ENCODE assay signal across 30 mouse cellular contexts in the genomic region with DNA sequence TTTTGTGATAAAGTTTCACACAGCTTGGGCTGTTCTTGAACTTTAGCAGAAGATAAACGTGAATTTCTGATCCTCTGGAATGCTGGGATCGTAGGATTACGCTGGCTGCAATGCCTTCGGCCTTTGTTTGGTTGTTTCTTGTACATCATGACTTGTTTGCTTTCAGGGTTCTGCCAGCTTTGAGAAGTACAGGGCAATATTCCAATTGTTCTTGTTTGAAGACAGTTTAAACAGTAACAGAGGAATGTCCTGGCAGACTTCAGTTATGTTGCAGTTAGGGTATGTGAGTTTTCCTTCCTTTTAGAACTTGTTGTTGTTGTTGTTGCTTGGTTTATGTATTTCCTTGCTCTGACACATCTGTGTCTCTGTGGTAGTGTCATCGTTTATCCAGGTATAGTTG. TPM values are rescaled to one million over a fixed set of nuclear protein-coding genes. Genes with fewer than 3 reads are reported as not detected.
DNase-seq lines count a peak whose midpoint lies in the region; ATAC-seq and TF ChIP-seq lines count a peak whose summit lies in the region.
"Had no signal": no experiment of that assay in that cellular context is flagged by ENCODE, and none has a peak within 500 bp of the region (broad histone marks: within the 10 kb centered on the region; RNA-seq: fewer than 3 reads in every experiment).

No protein-coding gene starts in this region.

- no peak overlapping the region for H3K27ac ChIP-seq in intestine, embryonic 14.5 days (ENCODE audit: low read depth)
- H3K27ac ChIP-seq in intestine, embryonic 15.5 days = no peak overlapping the region
- H3K27ac ChIP-seq in liver, adult 2 months (replicated peaks; ENCODE audit: insufficient read depth, low read depth, low read length) = peak overlapping the region; percentile 56
- H3K27ac ChIP-seq in liver, embryonic 11.5 days (ENCODE audit: low read depth, low read length) = no peak overlapping the region
- H3K27ac ChIP-seq in layer of hippocampus, adult 2 months = no peak overlapping the region
- H3K27ac ChIP-seq: heart, embryonic 10.5 days; heart, embryonic 15.5 days; hindbrain, embryonic 13.5 days; kidney, embryonic 15.5 days; midbrain, embryonic 10.5 days; neural tube, embryonic 13.5 days; stomach, postnatal 0 days had no signal

- no peak overlapping the region for H3K9ac ChIP-seq in intestine, embryonic 14.5 days (ENCODE audit: low read length)
- H3K9ac ChIP-seq in intestine, embryonic 15.5 days = no peak overlapping the region
- H3K9ac ChIP-seq in liver, adult 2 months (ENCODE audit: low read depth, low read length) = no peak overlapping the region
- H3K9ac ChIP-seq in liver, embryonic 11.5 days (ENCODE audit: low read depth, low read length) = no peak overlapping the region
- H3K9ac ChIP-seq: heart, embryonic 15.5 days; hindbrain, embryonic 13.5 days; kidney, embryonic 15.5 days; lung, embryonic 14.5 days; neural tube, embryonic 13.5 days had no signal

- ATAC-seq in intestine, embryonic 14.5 days (replicated peaks; ENCODE audit: low FRiP score, low TSS enrichment, low read depth) = no peak
- ATAC-seq in intestine, embryonic 15.5 days = no peak
- ATAC-seq in liver, embryonic 11.5 days (replicated peaks; ENCODE audit: low FRiP score) = no peak
- ATAC-seq: forebrain, embryonic 14.5 days; Patski had no signal

- H3K79me2 ChIP-seq in liver, adult 2 months (ENCODE audit: control insufficient read depth, insufficient read depth, low read length) = no peaks in the 10 kb centered on the region
- no peaks in the 10 kb centered on the region for H3K79me2 ChIP-seq in myocyte (ENCODE audit: control insufficient read depth, insufficient read depth)

- H3K4me3 ChIP-seq in intestine, embryonic 14.5 days (ENCODE audit: low read depth, low read length) = no peak overlapping the region
- H3K4me3 ChIP-seq in intestine, embryonic 15.5 days (replicated peaks) = no peak overlapping the region
- no peak overlapping the region for H3K4me3 ChIP-seq in liver, adult 2 months (ENCODE audit: insufficient read depth, low read depth, low read length)
- no peak overlapping the region for H3K4me3 ChIP-seq in liver, embryonic 11.5 days (ENCODE audit: low read depth, low read length)
- H3K4me3 ChIP-seq in myocyte = no peak overlapping the region
- no peak overlapping the region for H3K4me3 ChIP-seq in layer of hippocampus, adult 2 months
- H3K4me3 ChIP-seq: heart, embryonic 10.5 days; heart, embryonic 15.5 days; hindbrain, embryonic 13.5 days; kidney, embryonic 15.5 days; midbrain, embryonic 10.5 days; neural tube, embryonic 13.5 days had no signal

- TF ChIP-seq CTCF in liver, adult 2 months (IDR thresholded peaks at IDR 0.05; ENCODE audit: low read depth, low read length) = no peak
- no peak for TF ChIP-seq CTCF in layer of hippocampus, adult 2 months (conservative IDR thresholded peaks at IDR 0.05)

- WGBS in intestine, embryonic 14.5 days = 66% methylated on average over 5 of the region's 5 CpGs
- 54% methylated on average over 5 of the region's 5 CpGs for WGBS in intestine, embryonic 15.5 days
- WGBS in liver, adult 2 months = 14% methylated on average over 5 of the region's 5 CpGs
- 68% methylated on average over 5 of the region's 5 CpGs for WGBS in liver, embryonic 11.5 days

- H3K9me3 ChIP-seq in intestine, embryonic 14.5 days (ENCODE audit: control insufficient read depth, low read length) = no peaks in the 10 kb centered on the region
- no peaks in the 10 kb centered on the region for H3K9me3 ChIP-seq in intestine, embryonic 15.5 days
- no peaks in the 10 kb centered on the region for H3K9me3 ChIP-seq in liver, embryonic 11.5 days (ENCODE audit: control insufficient read depth, low read length)
- H3K9me3 ChIP-seq: heart, embryonic 10.5 days; heart, embryonic 15.5 days; hindbrain, embryonic 13.5 days; kidney, embryonic 15.5 days; midbrain, embryonic 10.5 days; neural tube, embryonic 13.5 days had no signal

- no peaks in the 10 kb centered on the region for H3K36me3 ChIP-seq in intestine, embryonic 14.5 days (ENCODE audit: control insufficient read depth, insufficient read depth, low read length)
- no peaks in the 10 kb centered on the region for H3K36me3 ChIP-seq in intestine, embryonic 15.5 days
- no peaks in the 10 kb centered on the region for H3K36me3 ChIP-seq in liver, adult 2 months (ENCODE audit: control insufficient read depth, insufficient read depth, low read length)
- no peaks in the 10 kb centered on the region for H3K36me3 ChIP-seq in liver, embryonic 11.5 days (ENCODE audit: control insufficient read depth, insufficient read depth, low read length)
- H3K36me3 ChIP-seq in myocyte (ENCODE audit: control insufficient read depth, insufficient read depth) = no peaks in the 10 kb centered on the region
- H3K36me3 ChIP-seq: heart, embryonic 10.5 days; heart, embryonic 15.5 days; hindbrain, embryonic 13.5 days; kidney, embryonic 15.5 days; midbrain, embryonic 10.5 days; neural tube, embryonic 13.5 days had no signal

- no peaks in the 10 kb centered on the region for H3K27me3 ChIP-seq in intestine, embryonic 14.5 days (replicated peaks; ENCODE audit: control insufficient read depth, insufficient read depth, low read length)
- H3K27me3 ChIP-seq in intestine, embryonic 15.5 days (replicated peaks) = no peaks in the 10 kb centered on the region
- H3K27me3 ChIP-seq in liver, adult 2 months (ENCODE audit: control insufficient read depth, insufficient read depth, low read length) = no peaks in the 10 kb centered on the region
- no peaks in the 10 kb centered on the region for H3K27me3 ChIP-seq in liver, embryonic 11.5 days (replicated peaks; ENCODE audit: control insufficient read depth, insufficient read depth, low read length)
- H3K27me3 ChIP-seq in myocyte (ENCODE audit: control insufficient read depth, insufficient read depth, insufficient read length) = no peaks in the 10 kb centered on the region
- H3K27me3 ChIP-seq: heart, embryonic 15.5 days; hindbrain, embryonic 13.5 days; kidney, embryonic 15.5 days had no signal

- H3ac ChIP-seq in myocyte (ENCODE audit: control insufficient read depth, insufficient read length) = no peak overlapping the region

- no peak for TF ChIP-seq POLR2A in liver, adult 2 months (IDR thresholded peaks at IDR 0.05; ENCODE audit: extremely low read depth, insufficient read depth, low read length)
- TF ChIP-seq POLR2A in myocyte (IDR thresholded peaks at IDR 0.05; ENCODE audit: insufficient read length, low read depth) = no peak

- no peaks in the 10 kb centered on the region; the same call in 1 of the 2 replicates for H3K4me1 ChIP-seq in intestine, embryonic 14.5 days (replicated peaks; ENCODE audit: control insufficient read depth, insufficient read depth, low read length)
- H3K4me1 ChIP-seq in intestine, embryonic 15.5 days (replicated peaks) = no peaks in the 10 kb centered on the region
- H3K4me1 ChIP-seq in liver, adult 2 months (ENCODE audit: control insufficient read depth, insufficient read depth, low read length) = peaks cover 16% of the 10 kb centered on the region
- no peaks in the 10 kb centered on the region for H3K4me1 ChIP-seq in liver, embryonic 11.5 days (replicated peaks; ENCODE audit: control insufficient read depth, insufficient read depth, low read length)
- H3K4me1 ChIP-seq: heart, embryonic 15.5 days; hindbrain, embryonic 13.5 days; midbrain, embryonic 10.5 days; neural tube, embryonic 13.5 days had no signal

- no peak overlapping the region for H3K4me2 ChIP-seq in intestine, embryonic 14.5 days (ENCODE audit: low read length)
- no peak overlapping the region for H3K4me2 ChIP-seq in intestine, embryonic 15.5 days (replicated peaks)
- H3K4me2 ChIP-seq in liver, embryonic 11.5 days = no peak overlapping the region
- H3K4me2 ChIP-seq in myocyte (ENCODE audit: low read depth) = peak overlapping the region; percentile 9
- H3K4me2 ChIP-seq: heart, embryonic 15.5 days; hindbrain, embryonic 13.5 days; kidney, embryonic 15.5 days; lung, embryonic 14.5 days; neural tube, embryonic 13.5 days had no signal

- DNase-seq in intestine, embryonic 14.5 days (ENCODE audit: low spot score) = peak; percentile 7
- peak; percentile 99 for DNase-seq in liver, adult 2 months (ENCODE audit: extremely low read depth, low read depth, low spot score)
- no peak for DNase-seq in liver, embryonic 11.5 days (ENCODE audit: low spot score)
- peak; percentile 37 for DNase-seq in lung, postnatal 36 days
- DNase-seq in lung, postnatal 4 days = no peak
- DNase-seq in layer of hippocampus, adult 2 months (ENCODE audit: low spot score in 2 of 2) = no peak
- DNase-seq: adrenal gland, postnatal 25 days; cerebellum, adult 11-12 months; cerebellum, postnatal 10 days; gastrocnemius, postnatal 25 days; heart, postnatal 36 days; kidney, postnatal 4 days; layer of hippocampus, postnatal 36 days; left cerebral cortex, postnatal 4 days; lung, embryonic 14.5 days; right cerebral cortex, postnatal 4 days; thymus, adult 18-20 months; thymus, postnatal 25 days had no signal

TF ChIP-seq in myocyte, 11 proteins besides CTCF, POLR2A, EP300 and RAD21:
- TF ChIP-seq MYOD1 (IDR thresholded peaks at IDR 0.05; ENCODE audit: control insufficient read depth in 1 of 3, insufficient read length in 2 of 3, low read depth in 2 of 3) (no peak), TCF12 (IDR thresholded peaks at IDR 0.05; ENCODE audit: insufficient read depth, poor library complexity, severe bottlenecking) (no peak), USF1 (IDR thresholded peaks at IDR 0.05; ENCODE audit: low read depth) (no peak), CEBPB (IDR thresholded peaks at IDR 0.05; ENCODE audit: insufficient read depth, poor library complexity, severe bottlenecking) (no peak), E2F4 (IDR thresholded peaks at IDR 0.05; ENCODE audit: insufficient read depth) (no peak), SRF (IDR thresholded peaks at IDR 0.05; ENCODE audit: control insufficient read depth, insufficient read length, low read depth) (no peak), MYOG (IDR thresholded peaks at IDR 0.05; ENCODE audit: control insufficient read depth in 1 of 3, insufficient read depth in 1 of 3, insufficient read length in 2 of 3, low read depth in 2 of 3) (no peak), TCF3 (IDR thresholded peaks at IDR 0.05; ENCODE audit: insufficient read length, low read depth) (no peak), POLR2AphosphoS2 (IDR thresholded peaks at IDR 0.05; ENCODE audit: insufficient read length, low read depth) (no peak), MAX (IDR thresholded peaks at IDR 0.05; ENCODE audit: low read depth) (no peak), REST (IDR thresholded peaks at IDR 0.05; ENCODE audit: insufficient read depth, insufficient read length) (no peak)

RNA-seq across cellular contexts. Expression of a gene that starts 18.8 kb away (rescaled TPM):
- 6.8 and 7.3 TPM in 2 replicates for polyA plus RNA-seq in intestine, embryonic 14.5 days (2014; fragmentation: Nextera tagmentation; extraction: Ambion mirVana)
- polyA plus RNA-seq in intestine, embryonic 15.5 days (2015; fragmentation: Nextera tagmentation; extraction: Ambion mirVana) = 6.3 and 6.5 TPM in 2 replicates
- 6.3 and 8.5 TPM in 2 replicates for total RNA-seq in liver, adult 2 months (2014; rRNA removed)
- polyA plus RNA-seq in liver, adult 2 months (2012; rRNA removed) = 13.3 and 14.3 TPM in 2 replicates
- 0.99 and 1.2 TPM in 2 replicates for polyA plus RNA-seq in liver, embryonic 11.5 days (2014; fragmentation: Nextera tagmentation; extraction: Ambion mirVana)
- 0.20 TPM for polyA plus RNA-seq in myocyte (2012; fragmentation: generic; extraction: Trizol)
- 10 to 100 TPM; 28.3 to 32.0 TPM for total RNA-seq in layer of hippocampus, adult 2 months (2021)
- total RNA-seq: common myeloid progenitor, adult 5-6 weeks had no signal

Comparison
In these comparisons a context has a peak if more than half of its experiments do, and no peak if none do; other contexts are left out.
1. DNase-seq: peak in intestine, embryonic 14.5 days (single experiment), liver, adult 2 months (single experiment) and lung, postnatal 36 days (single experiment); none in liver, embryonic 11.5 days (single experiment), lung, postnatal 4 days (0 of 2) and layer of hippocampus, adult 2 months (0 of 2).